Mouse (Mus musculus) myocyte (in vitro differentiated cells): ENCODE measurements at regions not wholly inside any gene's neighbourhood (a gene's known extent, or its start where the extent isn't known, plus 50 kb on each side); places are given as distances from the start of the nearest gene placed in this dataset.

Source experiments
- E2F4 ChIP-seq: IDR thresholded peaks from one replicate; pipeline ENCODE4 v1.6.1; 2011; ENCODE audit warnings: mild to moderate bottlenecking, control low read depth, moderate library complexity; ENCODE audit not compliant: insufficient read depth
- MYOG ChIP-seq, 3 experiments: IDR thresholded peaks; one replicate each; pipeline ENCODE4 v1.6.1; 2011; ENCODE audit warnings: control low read depth in 2 of 3, low read depth in 2 of 3, mild to moderate bottlenecking in 2 of 3; ENCODE audit not compliant: insufficient read length in 2 of 3, control insufficient read depth in 1 of 3, insufficient read depth in 1 of 3
- POLR2A ChIP-seq: IDR thresholded peaks from one replicate; pipeline ENCODE4 v1.6.1; 2011; ENCODE audit warnings: low read depth, mild to moderate bottlenecking, control low read depth, moderate library complexity; ENCODE audit not compliant: insufficient read length
- REST ChIP-seq: IDR thresholded peaks from one replicate; pipeline ENCODE4 v1.6.1; 2011; ENCODE audit warnings: mild to moderate bottlenecking, control low read depth, moderate library complexity; ENCODE audit not compliant: insufficient read depth, insufficient read length
- TCF12 ChIP-seq: IDR thresholded peaks from one replicate; pipeline ENCODE4 v1.6.1; 2011; ENCODE audit warnings: mild to moderate bottlenecking, control low read depth; ENCODE audit not compliant: poor library complexity, insufficient read depth, severe bottlenecking

DNA sequence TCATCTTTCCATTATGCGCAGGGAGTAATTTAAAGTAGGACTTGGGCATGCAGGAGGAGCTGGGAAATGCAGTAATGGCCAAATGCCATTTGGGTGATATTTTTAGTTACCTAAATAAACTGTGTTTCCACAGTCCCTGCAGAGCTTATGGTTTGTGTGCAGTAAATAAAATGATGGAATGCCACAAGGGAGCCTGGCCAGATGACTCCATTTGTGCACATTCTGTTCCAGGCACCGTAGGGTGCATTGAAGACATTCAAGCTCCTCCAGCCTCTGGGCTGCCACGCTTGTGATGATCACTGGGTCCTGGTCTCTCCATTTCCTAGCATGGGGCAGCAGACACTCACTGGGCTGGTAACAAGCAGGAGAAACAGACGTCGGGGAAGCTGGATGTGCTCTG, 190.9 kb upstream of the S100g start:
- TF ChIP-seq MYOG (IDR thresholded peaks at IDR 0.05; ENCODE audit: control insufficient read depth in 1 of 3, insufficient read depth in 1 of 3, insufficient read length in 2 of 3, low read depth in 2 of 3) (no peak), TCF12 (no peak), POLR2A (no peak), REST (no peak), E2F4 (no peak)
